Mouse (Mus musculus): Measurements from ENCODE around the gene Sec16b.

The Sec16b gene

GRCm38 (mm10) chr1:157513559-157513958, 7.0 kb downstream of the Sec16b start:
- no peak for DNase-seq (ENCODE audit: low spot score in 2 of 2)

DNA sequence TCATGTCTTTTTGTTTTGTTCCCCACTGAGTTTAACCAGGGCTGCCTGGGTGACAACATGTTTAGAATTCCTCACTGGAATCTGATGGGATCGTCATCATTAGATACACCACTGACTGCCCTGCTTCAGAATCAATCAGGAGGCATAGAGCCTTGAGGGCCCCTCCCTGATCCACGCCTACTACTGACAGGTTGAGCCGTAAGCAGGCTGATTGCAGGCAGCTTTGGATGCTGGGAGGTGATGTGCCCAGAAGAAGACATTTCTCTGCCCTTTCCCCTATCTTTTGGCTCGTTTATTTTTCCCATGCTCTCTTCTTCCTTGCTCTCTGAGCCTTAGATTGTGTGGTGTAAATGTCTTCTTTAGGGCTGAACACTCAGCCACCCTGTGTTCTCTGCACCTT, 7.8 kb downstream of the Sec16b start:
- no peak for DNase-seq (ENCODE audit: low spot score in 2 of 2)

DNA sequence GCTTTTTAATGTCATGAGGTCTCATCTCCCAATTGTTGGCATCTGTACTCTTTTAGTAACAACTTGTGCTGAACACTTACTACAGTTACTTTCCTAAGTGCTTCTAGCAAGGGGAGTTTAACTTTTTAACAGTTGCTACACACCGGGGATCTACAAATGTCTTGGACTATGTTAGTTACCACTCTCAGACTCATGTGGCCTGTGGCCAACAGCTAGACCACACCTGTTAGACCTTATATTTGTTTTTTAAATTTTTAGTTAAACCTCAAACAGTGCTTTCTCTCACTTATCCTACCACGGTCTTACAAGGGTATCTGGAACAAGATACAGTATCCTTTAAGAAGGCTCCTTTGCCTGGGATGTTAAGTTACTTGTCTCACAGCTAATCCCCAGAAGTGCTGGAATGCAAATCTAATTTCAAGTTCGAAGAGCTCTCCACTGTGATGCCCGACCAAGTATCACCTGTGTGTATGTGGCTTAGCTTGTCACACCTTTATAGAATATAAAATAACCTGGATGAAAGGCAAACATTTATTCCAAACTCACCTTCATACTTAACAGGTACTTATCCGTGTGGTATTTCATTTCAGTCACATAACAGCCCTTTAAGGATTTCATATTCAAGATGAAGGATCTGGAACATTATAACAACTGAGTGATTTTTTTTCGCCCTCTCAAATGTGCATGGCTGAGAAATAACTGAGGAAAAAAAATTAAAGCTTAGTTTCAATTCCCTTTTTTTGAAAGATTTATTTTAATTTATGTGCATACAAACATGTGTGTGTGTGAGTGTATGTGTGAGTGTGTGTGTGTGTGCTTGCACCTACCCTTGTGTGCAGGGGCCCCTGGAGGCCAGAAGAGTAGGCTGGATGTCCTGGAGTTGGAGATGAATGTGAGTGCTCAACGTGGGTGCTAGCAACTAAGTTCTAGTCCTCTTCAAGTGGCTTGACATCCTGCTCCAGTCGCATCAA, 10.6 kb downstream of the Sec16b start:
- no peak for DNase-seq (ENCODE audit: low spot score in 2 of 2)

GRCm38 (mm10) chr1:157518111-157518523, 11.6 kb downstream of the Sec16b start:
- DNase-seq (ENCODE audit: low spot score in 2 of 2), result peak; percentile 47 to 48

DNA sequence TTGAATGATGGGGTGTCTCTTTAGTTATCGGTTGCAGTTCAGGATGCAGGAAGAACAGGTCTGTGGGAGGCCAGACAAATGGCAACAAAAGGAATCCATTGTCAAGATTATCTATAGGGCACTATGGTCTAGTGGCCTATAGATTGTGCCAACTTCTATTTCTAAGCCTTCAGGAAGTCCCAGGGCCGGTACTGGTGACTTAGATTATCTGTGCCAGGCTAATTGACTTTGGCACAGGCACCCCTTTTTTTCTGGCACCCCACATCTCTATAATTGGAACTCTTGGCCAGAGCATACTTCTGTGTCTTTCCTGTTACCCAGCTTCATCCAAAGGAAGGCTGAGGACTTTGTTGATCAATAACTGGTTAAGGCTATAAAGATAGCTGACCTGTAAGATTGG, 12.9 kb downstream of the Sec16b start:
- no peak for DNase-seq (ENCODE audit: low spot score in 2 of 2)

DNA sequence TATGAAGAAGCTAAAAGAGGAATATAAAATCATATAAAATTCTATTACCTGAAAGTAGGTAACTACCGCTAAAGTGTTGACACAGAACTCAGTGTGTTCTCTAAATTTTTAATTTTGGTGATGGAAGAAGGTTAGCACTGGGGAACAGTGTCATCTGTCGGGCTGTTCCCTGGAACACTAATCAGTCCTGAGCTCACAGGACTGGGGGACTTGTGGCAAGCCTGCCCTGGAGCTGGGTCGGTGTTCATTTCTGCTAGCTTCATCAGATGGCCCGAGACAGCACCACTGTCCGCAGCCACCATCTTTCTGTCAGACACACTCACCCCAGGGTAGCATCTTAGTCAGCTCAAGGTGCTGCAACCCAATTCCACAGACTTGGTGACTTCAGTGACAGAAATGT, 15.8 kb downstream of the Sec16b start:
- no peak for DNase-seq (ENCODE audit: low spot score in 2 of 2)

DNA sequence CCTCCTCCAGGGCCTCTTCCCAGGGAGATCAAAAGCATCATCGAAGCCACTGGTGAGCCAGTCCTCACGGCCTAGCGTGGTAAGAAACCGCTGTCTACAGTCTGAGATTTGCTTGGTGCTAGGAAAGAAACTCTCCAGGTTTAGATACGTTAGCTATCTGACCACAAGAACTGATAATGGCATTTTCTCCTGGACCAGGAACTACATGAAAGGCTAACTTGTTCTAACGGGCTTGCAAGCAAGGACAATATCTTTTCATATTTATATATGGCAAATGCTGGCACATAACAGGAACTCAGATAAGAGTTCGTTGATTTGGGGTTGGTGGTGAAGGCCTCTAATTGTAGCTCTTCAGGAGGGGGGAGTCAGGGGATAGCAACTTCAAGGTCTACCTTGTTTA, 18.2 kb downstream of the Sec16b start:
- DNase-seq (ENCODE audit: low spot score in 2 of 2), result no peak

GRCm38 (mm10) chr1:157525692-157526354, 19.3 kb downstream of the Sec16b start:
- no peak for DNase-seq (ENCODE audit: low spot score in 2 of 2)

- DNase-seq (ENCODE audit: low spot score in 2 of 2), result no peak
These were observed 20.1 kb downstream of the Sec16b start for GRCm38 (mm10) chr1:157526625-157527024.

DNA sequence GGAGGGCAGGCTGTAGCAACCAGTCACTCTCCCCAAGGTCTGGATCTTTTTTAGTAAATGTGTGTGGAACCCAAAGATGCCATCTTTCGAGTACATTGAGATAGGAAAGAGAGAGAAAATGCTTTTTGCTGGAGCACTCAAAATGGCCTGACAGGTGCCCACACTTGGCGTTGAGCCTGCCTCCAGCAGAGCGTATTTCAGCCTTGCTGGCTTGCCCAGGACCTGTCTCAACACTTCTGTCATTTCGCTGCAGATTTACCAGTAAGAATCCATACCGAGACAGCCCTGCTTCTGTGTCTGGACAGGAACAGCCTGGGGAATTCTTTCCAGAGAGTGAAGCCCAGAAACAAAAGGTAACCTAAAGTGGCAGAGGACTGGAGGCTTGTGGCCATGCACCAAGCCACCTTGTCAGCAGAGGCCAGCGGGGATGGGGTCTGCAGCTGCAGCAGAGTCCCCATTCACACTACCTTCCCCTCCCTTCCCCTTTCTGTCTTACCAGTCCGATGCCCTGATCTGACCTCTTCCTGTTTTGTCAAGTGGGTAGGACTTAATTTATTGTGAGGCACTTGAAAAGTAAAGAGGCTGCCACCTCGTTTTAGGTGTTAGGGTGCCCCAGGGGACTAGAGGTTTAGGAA, 26.4 kb downstream of the Sec16b start:
- DNase-seq (ENCODE audit: low spot score in 2 of 2), result no peak

- DNase-seq (ENCODE audit: low spot score in 2 of 2), result no peak
These were observed 29.0 kb downstream of the Sec16b start for GRCm38 (mm10) chr1:157535571-157535970.

GRCm38 (mm10) chr1:157536471-157536870, 29.9 kb downstream of the Sec16b start:
- DNase-seq (ENCODE audit: low spot score in 2 of 2), result peak in 1 of 2 experiments; percentile 47

DNA sequence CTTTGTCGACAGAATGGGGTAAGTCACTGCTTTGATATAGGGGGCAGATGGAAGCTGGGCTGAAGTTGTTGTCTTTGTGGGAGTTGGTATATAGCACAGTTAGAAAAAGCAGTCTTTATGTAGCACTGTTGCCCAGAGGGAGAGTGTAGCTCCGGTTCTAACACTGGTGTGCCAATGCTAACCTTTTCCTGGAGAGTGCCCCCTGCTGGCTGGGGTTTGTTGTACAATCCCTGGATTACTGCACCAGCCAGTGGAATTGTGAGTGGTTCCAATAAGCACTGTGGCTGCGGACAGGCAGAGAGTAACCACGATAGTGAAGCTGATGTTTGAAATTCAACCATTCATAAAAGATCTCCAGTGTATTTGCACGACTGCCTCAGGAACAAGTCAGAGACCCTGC, 31.1 kb downstream of the Sec16b start:
- no peak for DNase-seq (ENCODE audit: low spot score in 2 of 2)

- DNase-seq (ENCODE audit: low spot score in 2 of 2), result no peak
These were observed 38.5 kb downstream of the Sec16b start for GRCm38 (mm10) chr1:157545056-157545455.

GRCm38 (mm10) chr1:157547658-157548057, 41.1 kb downstream of the Sec16b start:
- no peak for DNase-seq (ENCODE audit: low spot score in 2 of 2)

- no peak for DNase-seq (ENCODE audit: low spot score in 2 of 2)
These were observed 43.2 kb downstream of the Sec16b start for GRCm38 (mm10) chr1:157549721-157550120.

DNA sequence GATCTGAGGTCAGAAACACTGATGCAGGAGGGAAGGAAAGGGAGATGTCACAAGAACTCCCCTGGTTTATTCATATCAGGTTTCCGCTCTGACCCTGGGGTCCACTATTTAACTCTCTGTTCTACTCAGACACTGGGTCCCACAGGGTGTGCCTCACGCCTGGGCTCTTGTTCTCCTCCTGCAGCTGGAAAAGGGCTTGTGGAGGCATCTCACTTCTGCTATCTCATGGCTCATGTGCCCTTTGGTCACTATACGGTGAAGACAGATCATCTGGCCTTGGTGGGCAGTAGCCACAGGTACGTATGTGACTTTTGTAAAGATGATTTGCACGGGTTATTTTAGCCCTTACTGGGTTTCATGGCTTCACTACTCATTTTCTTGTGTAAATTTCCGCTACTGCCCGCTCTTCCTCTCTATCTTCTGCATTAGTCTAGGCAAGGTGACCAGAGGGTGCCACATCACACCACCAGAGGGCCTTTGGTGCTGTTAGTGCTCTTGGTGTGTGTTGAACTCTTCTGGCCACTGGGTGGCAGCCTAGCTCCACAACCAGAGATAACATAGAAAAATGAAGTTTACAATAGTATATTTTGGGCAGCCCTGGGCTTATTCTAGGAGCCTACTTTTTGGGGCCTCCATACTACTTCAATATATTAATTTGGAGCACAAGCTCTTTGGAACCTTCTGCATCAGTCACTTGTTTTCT, 46.4 kb downstream of the Sec16b start:
- peak; percentile 63 to 72 for DNase-seq (ENCODE audit: low spot score in 2 of 2)

DNA sequence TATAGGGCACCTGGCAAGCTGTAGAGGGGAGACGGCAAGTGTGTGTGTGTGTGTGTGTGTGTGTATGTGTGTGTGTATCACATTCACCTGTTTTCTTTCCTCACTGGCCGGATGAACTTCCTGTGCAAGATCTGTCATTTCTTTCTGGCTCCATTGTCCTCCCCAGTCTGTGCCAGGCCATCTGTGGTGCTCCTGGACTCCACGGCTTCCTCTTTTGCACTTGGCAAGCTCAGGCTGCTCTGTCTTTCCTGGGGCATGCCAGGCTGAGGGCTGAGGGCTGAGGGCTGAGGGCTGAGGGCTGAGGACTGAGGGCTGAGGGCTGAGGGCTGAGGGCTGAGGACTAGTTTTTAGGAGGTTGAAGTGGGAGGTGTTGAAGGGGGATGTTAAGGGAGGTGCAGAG, 47.6 kb downstream of the Sec16b start:
- DNase-seq (ENCODE audit: low spot score in 2 of 2), result no peak

GRCm38 (mm10) chr1:157554686-157555530, 48.4 kb downstream of the Sec16b start:
- no peak for DNase-seq (ENCODE audit: low spot score in 2 of 2)

- no peak for DNase-seq (ENCODE audit: low spot score in 2 of 2)
These were observed 49.2 kb downstream of the Sec16b start for GRCm38 (mm10) chr1:157555738-157556137.

DNA sequence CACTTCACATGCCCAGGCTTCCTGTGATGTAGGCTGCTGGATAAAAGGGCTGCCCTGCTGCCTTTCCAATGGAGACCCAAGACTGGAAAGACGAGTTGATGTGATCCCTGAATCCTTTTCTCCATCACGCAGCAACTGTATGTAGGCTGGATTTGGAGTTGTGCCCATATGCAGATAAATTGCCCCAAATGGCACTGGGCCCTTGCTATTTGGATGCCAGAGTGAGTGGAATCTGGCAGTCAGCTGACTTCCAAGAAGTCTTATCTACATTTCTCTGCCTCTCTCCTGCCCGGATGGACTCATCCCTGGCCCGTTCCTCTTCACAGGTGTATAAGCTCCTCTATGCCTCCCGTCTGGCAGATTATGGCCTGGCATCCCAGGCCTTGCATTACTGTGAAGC, 49.9 kb downstream of the Sec16b start:
- no peak for DNase-seq (ENCODE audit: low spot score in 2 of 2)
